Mouse (Mus musculus) c-Kit-negative CD71-positive TER-119-positive erythroid progenitor cells, embryonic 14.5 days (primary cell): ENCODE results near the gene Zbtb1.
"Not testable (repeated sequence)": the region's sequence is repeated elsewhere in the genome, so short reads cannot be mapped to it uniquely, and the experiment has no call there.

Experiments
- DNase-seq: peaks from one replicate; pipeline ENCODE4 v3.0.0-alpha.2; 2013; ENCODE audit warnings: low read depth, low spot score

Gene Zbtb1

DNA sequence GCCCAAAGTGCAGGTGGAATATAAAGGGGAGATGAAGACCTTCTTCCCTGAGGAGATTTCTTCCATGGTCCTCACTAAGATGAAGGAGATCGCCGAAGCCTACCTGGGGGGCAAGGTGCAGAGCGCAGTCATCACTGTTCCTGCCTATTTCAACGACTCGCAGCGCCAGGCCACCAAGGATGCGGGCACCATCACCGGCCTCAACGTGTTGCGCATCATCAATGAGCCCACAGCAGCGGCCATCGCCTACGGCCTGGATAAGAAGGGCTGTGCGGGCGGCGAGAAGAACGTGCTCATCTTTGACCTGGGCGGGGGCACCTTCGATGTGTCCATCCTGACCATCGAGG lies 34.7 kb downstream of the Zbtb1 start:
- DNase-seq, result no peak

DNA sequence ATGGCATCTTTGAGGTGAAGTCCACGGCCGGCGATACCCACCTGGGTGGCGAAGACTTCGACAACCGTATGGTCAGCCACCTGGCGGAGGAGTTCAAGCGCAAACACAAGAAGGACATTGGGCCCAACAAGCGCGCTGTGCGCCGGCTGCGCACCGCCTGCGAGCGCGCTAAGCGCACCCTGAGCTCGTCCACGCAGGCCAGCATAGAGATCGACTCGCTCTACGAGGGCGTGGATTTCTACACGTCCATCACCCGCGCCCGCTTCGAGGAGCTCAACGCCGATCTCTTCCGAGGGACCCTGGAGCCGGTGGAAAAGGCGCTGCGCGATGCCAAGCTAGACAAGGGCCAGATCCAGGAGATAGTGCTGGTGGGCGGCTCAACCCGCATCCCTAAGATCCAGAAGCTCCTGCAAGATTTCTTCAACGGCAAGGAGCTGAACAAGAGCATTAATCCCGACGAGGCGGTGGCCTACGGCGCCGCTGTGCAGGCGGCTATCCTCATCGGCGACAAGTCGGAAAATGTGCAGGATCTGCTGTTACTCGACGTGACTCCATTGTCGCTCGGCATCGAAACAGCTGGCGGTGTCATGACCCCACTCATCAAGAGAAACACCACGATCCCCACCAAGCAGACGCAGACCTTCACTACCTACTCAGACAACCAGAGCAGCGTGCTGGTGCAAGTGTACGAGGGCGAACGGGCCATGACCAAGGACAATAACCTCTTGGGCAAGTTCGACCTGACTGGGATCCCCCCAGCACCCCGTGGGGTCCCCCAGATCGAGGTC lies 35.3 kb downstream of the Zbtb1 start:
- DNase-seq, result no peak

DNA sequence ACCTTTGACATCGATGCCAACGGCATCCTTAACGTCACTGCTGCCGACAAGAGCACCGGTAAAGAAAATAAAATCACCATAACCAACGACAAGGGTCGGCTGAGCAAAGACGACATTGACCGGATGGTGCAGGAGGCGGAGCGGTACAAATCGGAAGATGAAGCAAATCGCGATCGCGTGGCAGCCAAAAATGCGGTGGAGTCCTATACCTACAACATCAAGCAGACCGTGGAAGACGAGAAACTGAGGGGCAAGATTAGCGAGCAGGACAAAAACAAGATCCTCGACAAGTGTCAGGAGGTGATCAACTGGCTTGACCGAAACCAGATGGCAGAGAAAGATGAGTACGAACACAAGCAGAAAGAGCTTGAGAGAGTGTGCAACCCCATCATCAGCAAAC lies 35.9 kb downstream of the Zbtb1 start:
- no peak for DNase-seq

DNA sequence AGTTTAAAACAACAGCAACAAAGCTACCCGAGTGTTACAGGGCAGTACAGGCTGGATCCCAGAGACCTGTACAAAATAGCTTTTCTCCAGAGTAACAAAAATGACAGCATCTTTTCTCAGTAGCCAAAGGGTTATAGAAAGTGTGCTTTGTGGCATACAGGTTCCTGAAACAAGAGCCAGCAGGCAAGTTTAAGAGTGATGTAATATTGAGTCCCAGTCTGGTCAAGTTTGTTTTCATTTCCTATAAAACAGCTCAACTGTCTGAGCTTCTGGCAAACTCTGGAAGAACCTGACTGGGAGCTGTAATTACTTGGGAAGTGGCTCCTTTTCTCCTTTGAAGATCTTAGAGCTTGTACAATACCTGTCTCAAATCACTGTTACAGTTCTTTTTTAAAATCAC lies 37.1 kb downstream of the Zbtb1 start:
- no peak for DNase-seq

DNA sequence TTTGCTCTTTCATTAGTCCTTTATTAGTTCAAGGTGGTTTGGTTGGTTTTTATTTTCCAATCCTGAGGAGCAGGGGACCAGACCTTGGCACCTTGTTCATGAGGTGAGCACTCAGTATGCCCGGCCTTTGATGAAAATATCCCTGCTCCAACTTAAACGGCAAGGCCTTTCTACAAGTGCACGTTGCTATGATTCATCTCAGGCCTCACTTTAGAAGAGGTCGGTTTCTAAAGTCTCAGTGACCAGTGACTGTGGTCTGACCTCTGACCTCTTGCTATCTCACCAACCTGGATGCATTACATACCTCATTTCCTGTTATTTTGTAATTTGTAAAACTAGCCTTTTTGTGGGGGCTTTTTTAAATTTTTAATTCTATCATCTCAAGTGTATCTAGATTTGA lies 39.1 kb downstream of the Zbtb1 start:
- DNase-seq, result no peak

DNA sequence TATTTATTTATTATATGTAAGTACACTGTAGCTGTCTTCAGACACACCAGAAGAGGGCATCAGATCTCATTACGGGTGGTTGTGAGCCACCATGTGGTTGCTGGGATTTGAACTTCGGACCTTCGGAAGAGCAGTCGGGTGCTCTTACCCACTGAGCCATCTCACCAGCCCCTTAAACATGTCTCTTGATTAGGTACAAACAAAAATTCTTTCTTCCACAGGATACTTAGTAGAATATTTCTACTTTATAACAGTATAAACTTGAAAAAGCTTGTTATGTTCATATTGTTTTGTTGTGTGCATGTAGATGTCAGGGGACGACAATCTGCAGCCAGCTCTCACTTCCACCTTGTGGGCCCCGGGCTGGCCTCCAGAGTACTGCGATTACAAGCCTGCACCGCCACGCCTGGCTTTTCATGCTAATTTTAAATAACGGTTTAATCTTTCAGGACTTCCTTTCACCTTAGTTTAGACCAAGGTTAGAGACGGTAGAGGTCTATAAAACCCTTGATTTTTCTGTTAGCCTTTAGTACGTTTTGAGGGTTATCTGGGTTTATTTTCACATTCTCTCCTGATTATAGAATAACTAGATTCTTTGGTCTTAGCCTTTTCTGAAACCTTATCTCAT lies 45.4 kb downstream of the Zbtb1 start:
- no peak for DNase-seq

DNA sequence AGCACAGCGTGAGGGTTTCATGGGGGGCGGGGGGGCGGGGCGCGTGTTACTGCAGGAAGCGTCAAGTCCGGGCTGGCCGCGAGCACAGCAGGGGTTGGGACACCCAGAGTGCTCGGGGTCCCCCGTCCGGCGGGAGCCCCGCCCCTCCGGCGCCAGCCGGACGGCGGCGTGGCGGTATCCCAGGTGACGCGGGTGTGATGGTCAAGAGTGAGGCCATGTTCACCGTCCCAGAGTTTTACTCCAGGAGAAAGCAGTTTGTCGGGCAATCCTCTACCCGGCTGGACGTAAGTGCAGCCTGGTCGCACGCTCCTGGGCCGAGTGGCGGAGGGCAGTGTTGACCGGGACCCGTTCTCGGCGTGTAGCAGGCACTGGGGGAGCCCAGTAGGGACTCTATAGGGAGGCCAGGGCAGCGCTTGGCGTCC lies 47.4 kb downstream of the Zbtb1 start, which contains the start of gene Ppp1r36:
Ppp1r36 (plus strand) TSS at position 106 of the 422 bp plus-strand sequence.
- DNase-seq, result no peak

DNA sequence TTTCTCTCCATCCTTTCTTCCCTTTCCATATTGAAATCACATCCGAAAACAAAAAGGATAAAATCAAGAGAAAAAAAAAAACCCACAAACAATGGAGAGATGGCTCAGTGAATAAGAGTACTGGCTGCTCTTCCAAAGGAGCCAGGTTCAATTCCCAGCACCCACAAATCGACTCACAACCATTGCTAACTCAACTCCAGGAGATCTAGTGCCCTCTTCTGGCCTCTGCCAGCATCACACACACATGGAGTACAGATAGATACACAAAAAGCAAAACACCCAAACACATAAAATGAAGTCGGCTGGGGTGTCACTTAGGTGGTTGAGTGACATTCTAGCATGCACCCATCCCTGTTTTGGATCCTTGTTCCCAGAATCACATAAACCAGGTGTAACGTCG lies 48.3 kb downstream of the Zbtb1 start:
- no peak for DNase-seq

DNA sequence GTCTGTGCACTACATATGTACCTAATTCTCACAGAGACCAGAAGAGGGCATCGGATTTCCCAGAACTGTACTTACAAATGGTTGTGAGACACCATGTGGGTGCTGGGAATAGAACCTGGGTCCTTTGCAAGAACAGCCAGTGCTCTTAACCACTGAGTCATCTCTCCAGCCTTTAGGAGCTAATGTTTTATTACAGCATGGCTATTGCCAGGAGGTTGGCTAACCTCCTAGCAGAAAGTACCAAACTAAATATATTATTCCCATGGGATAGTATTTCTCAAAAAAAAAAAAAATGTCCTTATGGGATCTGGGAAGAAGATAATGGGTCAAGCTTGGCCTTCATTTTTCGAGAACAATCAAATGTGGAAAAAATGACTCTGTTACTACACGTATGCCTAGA lies 55.2 kb downstream of the Zbtb1 start:
- no peak for DNase-seq

DNA sequence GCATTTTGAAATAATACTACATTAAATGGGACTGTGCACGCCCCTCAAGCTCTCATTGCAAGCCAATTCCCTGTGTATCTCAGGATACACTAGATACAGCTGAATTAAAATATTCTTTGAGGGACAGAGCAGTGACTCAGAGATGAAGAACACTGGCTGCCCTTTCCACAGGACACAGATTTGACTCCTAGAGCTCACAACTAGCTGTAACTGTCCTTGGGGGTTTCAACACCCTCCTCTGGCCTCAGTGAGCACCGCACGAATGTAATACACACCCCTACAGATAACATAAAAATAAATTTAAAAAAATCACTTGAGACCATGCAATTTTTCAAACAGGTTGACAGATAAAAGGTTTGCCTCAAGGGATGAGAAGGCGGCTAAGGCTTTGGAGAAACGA lies 57.5 kb downstream of the Zbtb1 start:
- DNase-seq, result no peak

DNA sequence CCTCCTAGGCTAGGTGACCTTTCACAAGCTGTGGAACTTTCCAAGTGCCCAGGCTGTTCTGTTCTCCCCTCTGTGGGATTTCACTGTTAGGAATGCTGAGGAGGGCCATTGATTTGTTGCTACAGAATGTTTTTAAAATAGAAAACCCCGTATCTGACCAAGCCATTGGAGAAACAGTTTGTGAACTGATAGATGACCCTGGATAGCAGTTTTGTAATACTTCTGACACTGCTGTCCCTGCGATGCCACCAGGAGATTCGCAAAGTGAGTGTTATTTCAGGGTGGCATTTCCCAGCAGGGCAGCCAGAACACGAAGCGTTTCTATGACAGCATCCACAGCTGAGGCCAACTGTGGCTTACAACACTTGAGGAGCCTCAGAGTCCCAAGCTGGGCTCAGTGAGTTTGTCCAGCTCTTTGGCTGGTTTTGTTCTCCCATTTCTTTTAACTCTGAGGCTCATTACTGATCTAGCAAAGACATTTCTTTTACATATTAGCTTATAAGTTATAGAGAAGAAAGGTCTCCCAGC lies 60.9 kb downstream of the Zbtb1 start:
- DNase-seq, result no peak

DNA sequence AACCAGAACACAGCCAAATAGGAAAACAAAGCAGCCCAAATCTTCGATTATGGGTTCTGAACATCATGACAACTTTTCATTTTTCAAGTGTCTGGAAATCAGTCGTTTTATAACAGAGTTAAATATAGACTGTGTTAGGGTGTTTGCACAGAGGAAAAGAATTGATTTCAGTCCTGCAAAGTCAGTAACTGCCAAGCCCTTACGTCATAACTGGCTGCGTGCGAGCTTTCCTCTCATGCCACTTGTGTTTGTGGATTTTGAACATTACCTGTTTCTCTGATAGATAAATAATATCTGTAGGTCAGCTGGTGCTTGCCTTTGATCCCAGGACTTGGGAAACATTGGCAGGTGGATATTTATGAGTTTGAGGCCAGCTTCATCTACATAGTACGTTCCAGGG lies 61.4 kb downstream of the Zbtb1 start:
- DNase-seq, result no peak

DNA sequence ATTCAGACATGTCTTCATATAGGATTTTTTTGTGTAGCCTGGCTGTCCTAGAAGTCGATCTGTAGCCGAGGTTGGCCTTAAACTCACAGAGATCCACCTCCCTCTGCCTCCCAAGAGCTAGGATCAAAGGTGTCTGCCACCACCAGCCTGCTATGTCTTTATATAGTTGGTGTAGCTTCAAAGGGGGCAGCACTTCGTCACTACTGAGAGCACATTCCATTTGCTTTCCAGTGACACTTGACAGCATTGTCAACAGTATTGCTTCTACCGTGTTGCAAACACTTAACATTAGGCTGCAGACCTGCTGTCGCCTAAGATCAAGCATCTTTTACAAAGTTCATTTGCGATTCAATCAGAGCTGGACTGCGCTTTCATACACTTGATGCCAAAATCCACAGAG lies 64.0 kb downstream of the Zbtb1 start:
- no peak for DNase-seq

DNA sequence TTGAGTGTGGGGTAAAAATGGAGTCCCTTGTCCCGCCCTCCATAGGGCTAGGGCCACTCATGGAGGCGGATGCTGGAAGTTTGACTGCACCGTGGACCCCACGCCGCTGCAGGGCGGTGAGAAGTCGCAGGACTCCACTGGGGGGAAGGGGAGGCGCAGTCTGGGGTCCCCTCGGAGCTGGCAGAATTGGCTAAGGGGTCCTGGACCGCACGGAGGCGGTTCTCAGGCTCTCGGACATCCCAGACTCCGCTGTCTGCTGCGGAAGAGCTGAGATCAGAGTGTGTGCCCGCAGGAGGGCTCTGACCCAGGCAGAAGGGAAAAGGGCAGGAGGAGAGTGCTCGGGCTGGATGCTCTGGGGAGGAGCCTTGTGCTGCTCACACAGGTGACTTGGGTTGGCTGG lies 65.0 kb downstream of the Zbtb1 start:
- no peak for DNase-seq

DNA sequence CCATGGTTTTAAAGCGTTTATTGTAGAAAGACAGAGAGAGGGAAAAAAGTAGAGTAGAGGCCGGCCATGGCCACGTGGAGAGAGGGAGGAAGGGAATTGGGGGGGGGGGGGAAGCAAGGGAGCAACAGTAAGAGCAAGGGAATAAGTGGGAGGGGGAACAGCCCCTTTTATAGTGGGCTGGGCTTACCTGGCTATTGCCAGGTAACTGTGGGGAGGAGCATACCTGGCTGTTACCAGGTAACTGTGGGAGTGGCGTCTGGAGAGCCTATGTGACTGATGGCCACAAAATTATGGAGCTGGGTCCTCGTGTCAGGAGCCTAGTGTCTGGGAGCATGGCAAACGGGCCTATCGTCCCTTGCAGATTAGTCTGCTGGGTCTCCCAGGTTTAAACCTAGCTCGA lies 65.5 kb downstream of the Zbtb1 start:
- no peak for DNase-seq

DNA sequence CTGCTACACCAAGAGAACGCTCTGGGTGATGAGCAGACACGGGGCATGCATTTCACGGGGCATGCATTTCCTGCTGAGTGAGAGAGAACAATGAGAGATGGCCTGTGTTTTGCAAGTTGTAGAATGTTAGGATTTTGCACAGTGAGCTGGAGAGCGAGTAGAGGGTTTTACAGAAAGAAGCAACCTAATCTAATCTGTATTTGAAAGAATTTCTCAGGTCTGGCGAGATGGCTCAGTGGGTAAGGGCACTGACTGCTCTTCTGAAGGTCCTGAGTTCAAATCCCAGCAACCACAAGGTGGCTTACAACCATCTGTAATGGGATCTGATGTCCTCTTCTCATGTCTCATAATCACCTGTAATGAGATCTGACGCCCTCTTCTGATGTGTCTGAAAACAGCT lies 73.4 kb downstream of the Zbtb1 start:
- not testable (repeated sequence) for DNase-seq

DNA sequence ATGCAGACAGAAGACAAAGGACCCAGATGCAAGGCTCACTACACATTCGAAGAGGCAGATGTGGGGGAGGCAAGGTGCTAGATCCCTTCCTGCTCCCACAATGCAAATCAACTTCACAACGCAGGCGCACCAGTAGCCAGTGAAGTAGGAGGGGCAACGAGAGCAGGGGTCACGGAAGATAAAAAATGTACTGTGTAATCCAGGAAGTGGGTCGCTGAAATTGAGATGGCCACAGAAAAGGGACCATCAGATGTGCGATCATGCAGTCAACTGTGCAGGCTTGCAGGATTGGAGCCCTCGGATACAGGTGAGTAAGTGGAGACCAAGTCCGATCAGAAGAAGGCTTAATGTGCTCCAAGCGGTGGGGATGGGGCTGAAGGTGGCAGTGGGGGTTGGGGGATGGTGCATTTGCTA lies 74.3 kb downstream of the Zbtb1 start:
- no peak for DNase-seq

DNA sequence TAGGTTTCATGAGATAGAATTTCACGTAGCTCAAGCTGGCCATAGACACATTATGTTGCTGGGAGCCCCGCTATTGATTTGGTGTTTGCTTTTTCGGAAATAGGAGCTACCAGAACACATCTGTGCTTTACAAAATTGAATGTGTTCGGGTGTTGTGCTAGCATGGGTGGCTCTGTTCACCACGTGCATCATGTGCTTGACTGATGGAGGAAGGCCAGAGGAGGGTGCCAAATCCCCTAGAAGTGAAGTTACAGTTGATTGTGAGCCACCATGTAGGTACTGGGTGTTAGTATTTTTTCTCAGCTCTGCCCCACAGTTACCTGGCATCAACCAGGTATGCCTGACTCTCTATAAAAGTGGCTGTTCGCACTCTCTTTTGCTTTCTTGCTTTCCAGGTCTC lies 74.8 kb downstream of the Zbtb1 start:
- DNase-seq, result no peak

DNA sequence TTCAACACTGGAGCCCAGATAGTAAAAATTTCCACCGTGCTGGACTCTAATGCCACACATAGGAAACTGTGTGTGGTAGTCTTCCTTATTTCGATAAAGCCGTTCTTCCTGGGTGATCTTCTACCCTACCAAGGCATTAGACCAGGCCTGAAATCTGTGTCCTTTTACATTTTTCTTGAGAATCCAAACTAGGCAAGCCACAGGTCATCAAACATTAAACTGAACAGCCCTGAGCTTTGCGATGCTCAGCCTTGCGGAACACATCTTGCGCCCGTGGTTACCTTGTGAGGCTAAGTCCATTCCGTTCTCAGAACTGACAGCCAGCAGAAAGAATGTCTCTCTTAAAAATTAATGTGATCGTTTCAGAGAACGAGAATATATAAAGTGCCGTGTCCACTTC lies 76.1 kb downstream of the Zbtb1 start:
- DNase-seq, result no peak
